Mouse (Mus musculus) forebrain, embryonic 11.5 days (tissue): ENCODE data around the gene Ano6. TPM values are rescaled to one million over a fixed set of nuclear protein-coding genes. Genes with fewer than 3 reads are reported as not detected.

Experiments
- ATAC-seq: fragments of 200-750 bp; cut with Nextera tagmentation; replicated peaks from 2 replicates; pipeline ENCODE4 v1.8.0; 2017; ENCODE audit warnings: moderate TSS enrichment; ENCODE audit not compliant: low FRiP score
- DNase-seq: peaks from one replicate; pipeline ENCODE4 v3.0.0-alpha.2; 2017; ENCODE audit warnings: low spot score
- H3K27ac ChIP-seq: fragments of 300-500 bp; sonication (generic); 2 replicates; pipeline ENCODE4 v1.5.1; 2014; ENCODE audit warnings: low read depth, low read length
- H3K27me3 ChIP-seq: fragments of 300-500 bp; sonication (generic); 2 replicates; pipeline ENCODE4 v1.6.1; 2014; ENCODE audit warnings: mild to moderate bottlenecking, low read length, mixed read lengths; ENCODE audit not compliant: control insufficient read depth, insufficient read depth
- H3K36me3 ChIP-seq: fragments of 300-500 bp; sonication (generic); 2 replicates; pipeline ENCODE4 v1.6.1; 2014; ENCODE audit warnings: mild to moderate bottlenecking, low read length, moderate library complexity, mixed read lengths; ENCODE audit not compliant: control insufficient read depth, insufficient read depth
- H3K4me1 ChIP-seq: fragments of 300-500 bp; sonication (generic); replicated peaks from 2 replicates; pipeline ENCODE4 v1.6.1; 2014; ENCODE audit warnings: low read length, mixed read lengths; ENCODE audit not compliant: control insufficient read depth, insufficient read depth
- H3K4me2 ChIP-seq: fragments of 300-500 bp; sonication (generic); 2 replicates; pipeline ENCODE4 v1.6.1; 2014; ENCODE audit warnings: low read depth, mild to moderate bottlenecking, low read length, moderate library complexity, mixed read lengths; ENCODE audit not compliant: severe bottlenecking
- H3K4me3 ChIP-seq: fragments of 300-500 bp; sonication (generic); 2 replicates; pipeline ENCODE4 v1.5.1; 2014; ENCODE audit warnings: low read depth, low read length
- H3K9ac ChIP-seq: fragments of 300-500 bp; sonication (generic); 2 replicates; pipeline ENCODE4 v1.6.1; 2014; ENCODE audit warnings: low read length
- H3K9me3 ChIP-seq: fragments of 300-500 bp; sonication (generic); 2 replicates; pipeline ENCODE4 v1.6.1; 2016; ENCODE audit warnings: low read length, mixed read lengths; ENCODE audit not compliant: control insufficient read depth
- WGBS: fragments of 180-500 bp; shearing (Covaris S2); extraction: QIAGEN DNeasy Blood & Tissue Kit; methylation state at CpG from one replicate; pipeline ENCODE4 v1.1.7; 2014; 5-methylcytosine and 5-hydroxymethylcytosine counted together
- polyA plus RNA-seq: library from polyadenylated mRNA; unstranded; fragments of >200 nt; fragmentation: Nextera tagmentation; extraction: Ambion mirVana; gene quantifications from 2 replicates; pipeline ENCODE4 v1.2.1, GENCODE M21; 2014

The Ano6 gene
- polyA plus RNA-seq, 1 experiment from 2014 or later, result 40.3 TPM

DNA sequence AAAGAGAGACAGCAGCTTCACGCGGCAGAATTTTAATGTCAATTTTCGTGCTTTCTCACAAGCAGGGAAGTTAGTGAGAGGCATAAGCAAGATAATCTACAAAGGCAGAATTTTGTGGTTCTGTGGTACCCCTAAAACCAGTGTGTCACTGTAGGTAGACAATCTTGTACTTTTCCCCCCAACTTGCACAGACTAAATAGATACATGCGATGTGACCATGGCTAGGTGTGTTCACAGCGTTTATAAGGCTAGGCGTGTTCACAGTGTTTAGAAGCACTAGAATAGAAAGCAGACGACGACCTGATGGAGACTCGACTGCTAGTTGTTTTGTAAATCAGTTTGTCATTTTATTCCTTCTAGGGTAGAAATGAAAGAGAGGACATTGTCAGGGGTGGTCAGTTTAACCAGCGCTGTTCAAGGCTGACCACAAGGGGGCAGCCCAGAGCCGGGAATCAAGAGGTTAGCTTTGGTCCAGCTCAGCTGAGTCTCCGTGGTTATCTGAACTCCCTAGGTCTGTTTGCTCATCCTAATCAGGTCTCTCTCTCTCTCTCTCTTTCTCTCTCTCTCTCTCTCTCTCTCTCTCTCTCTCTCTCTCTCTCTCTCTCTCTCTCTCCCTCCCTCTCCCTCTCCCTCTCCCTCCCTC is 27.9 kb upstream of the Ano6 start:
- H3K4me2 ChIP-seq, result no peak overlapping the region
- H3K4me3 ChIP-seq, result no peak overlapping the region
- no peaks in the 10 kb centered on the region for H3K9me3 ChIP-seq
- 39% methylated on average over 12 of the region's 12 CpGs for WGBS
- no peak overlapping the region for H3K9ac ChIP-seq
- no peaks in the 10 kb centered on the region for H3K36me3 ChIP-seq
- H3K4me1 ChIP-seq, result no peaks in the 10 kb centered on the region
- peak; percentile 88 for DNase-seq
- no peak overlapping the region for H3K27ac ChIP-seq
- no peaks in the 10 kb centered on the region for H3K27me3 ChIP-seq
- ATAC-seq, result peak; percentile 84

DNA sequence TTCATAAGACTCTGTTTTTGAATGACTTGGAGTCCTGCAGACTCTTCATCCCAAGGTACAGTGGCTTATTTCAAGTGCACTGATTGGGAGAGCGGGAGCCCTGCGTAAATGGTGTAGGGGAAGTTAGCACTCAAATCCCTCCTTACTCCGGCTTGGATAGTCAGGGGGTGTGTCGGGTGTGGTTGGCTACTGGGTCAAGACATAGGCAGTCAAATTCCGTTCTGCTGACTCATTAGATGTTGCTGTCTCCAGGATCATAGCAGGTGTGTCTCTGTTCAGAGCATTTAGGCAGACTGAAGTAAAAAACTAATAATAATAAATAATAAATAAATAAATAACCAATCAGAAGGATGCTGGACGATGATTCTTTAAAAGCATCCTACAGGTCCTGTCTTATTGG is 27.2 kb upstream of the Ano6 start:
- Histone ChIP-seq H3K4me2 (no peak overlapping the region), H3K4me1 (no peaks in the 10 kb centered on the region), H3K4me3 (no peak overlapping the region), H3K27me3 (no peaks in the 10 kb centered on the region), H3K9me3 (no peaks in the 10 kb centered on the region), H3K9ac (no peak overlapping the region), H3K36me3 (no peaks in the 10 kb centered on the region), H3K27ac (no peak overlapping the region)
- DNase-seq, result no peak
- 44% methylated on average over 6 of the region's 6 CpGs for WGBS
- ATAC-seq, result no peak

DNA sequence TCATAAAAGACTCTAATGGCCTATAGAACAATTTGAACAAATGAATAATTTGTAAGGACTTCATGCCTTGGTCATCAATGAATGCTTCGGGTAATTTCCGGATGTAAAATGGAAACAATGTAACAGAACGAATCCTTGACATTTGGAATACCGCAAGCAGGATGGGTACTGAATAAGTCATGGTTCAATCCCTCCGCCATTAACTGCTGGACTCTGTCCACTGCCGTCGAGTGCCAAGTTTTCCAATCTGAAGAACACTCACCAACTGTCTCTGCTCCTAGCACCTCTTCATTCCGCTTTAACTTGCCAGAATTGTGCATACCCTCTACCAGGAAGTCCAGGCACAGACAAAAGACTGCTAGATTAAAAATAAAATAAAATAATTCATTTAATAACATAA is 25.4 kb upstream of the Ano6 start:
- Histone ChIP-seq H3K4me1 (no peaks in the 10 kb centered on the region), H3K27ac (no peak overlapping the region), H3K4me2 (no peak overlapping the region), H3K36me3 (no peaks in the 10 kb centered on the region), H3K4me3 (no peak overlapping the region), H3K9ac (no peak overlapping the region), H3K9me3 (no peaks in the 10 kb centered on the region), H3K27me3 (no peaks in the 10 kb centered on the region)
- 94% methylated on average over 8 of the region's 8 CpGs for WGBS
- DNase-seq (no peak), ATAC-seq (no peak)

DNA sequence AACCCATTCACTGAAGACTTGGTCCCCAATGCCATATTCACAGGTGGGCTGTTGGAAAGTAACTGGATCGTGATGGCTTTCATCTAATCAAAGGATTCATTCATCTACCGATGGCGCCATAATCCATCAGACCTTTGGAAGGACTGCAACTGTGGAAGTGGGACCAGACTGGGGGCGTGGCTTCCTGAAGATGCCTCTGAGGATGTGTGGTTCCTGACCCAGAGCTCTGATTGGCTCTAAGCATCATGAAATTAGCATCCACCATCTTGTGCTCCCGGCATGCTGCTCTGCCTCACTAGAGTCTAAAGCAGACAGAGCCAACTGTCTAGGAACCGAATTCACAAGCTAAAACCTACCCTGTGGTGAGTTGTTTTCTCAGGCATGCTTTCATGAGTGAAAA is 24.7 kb upstream of the Ano6 start:
- no peak for ATAC-seq
- DNase-seq, result no peak
- no peaks in the 10 kb centered on the region for H3K36me3 ChIP-seq
- no peaks in the 10 kb centered on the region for H3K9me3 ChIP-seq
- WGBS, result 81% methylated on average over 6 of the region's 6 CpGs
- no peak overlapping the region for H3K9ac ChIP-seq
- no peak overlapping the region for H3K27ac ChIP-seq
- H3K4me3 ChIP-seq, result no peak overlapping the region
- H3K4me2 ChIP-seq, result no peak overlapping the region
- no peaks in the 10 kb centered on the region for H3K27me3 ChIP-seq
- no peaks in the 10 kb centered on the region for H3K4me1 ChIP-seq

DNA sequence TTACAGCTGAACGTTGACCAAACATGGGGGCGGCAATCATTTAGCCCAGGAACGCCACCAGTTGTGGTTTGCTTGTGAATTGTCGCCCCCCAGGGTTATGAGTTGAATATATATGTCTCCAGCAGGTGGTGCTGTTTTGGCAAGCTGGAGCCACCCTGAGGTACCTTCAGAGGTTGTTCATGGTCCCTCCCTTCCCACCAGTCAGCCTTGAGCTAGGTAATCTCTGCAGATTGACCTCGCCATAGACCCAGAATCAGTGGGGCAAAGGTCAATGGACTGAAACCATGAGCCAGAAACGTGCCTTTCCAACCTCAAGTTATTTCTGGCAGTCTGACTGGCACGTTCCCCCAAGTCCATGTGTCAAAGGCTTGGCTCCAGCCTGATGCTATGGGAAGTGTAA is 22.8 kb upstream of the Ano6 start:
- Histone ChIP-seq H3K4me1 (no peaks in the 10 kb centered on the region), H3K27ac (no peak overlapping the region), H3K4me3 (no peak overlapping the region), H3K4me2 (no peak overlapping the region), H3K36me3 (no peaks in the 10 kb centered on the region), H3K9ac (no peak overlapping the region), H3K9me3 (no peaks in the 10 kb centered on the region), H3K27me3 (no peaks in the 10 kb centered on the region)
- DNase-seq (no peak), ATAC-seq (no peak)
- WGBS, result 75% methylated on average over 7 of the region's 7 CpGs

DNA sequence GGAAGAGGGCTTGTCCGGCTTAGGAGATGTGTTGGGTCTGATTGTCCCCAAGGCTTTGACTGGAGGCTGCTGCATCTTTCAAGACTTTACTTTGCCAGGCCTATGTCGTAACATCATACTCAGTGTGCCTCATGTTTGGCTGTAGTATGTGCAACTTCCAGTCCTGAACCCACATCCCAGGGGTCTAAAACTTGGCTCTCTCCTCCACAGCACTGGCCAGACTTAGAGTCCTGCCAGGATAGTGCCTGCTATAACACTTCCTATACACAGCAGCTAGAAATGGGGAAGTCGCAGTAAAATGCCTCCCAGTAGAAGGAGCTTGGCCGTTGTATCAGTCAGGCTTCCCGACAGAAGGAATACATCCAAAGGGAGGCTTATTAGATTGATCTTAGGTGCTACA is 21.9 kb upstream of the Ano6 start:
- H3K9me3 ChIP-seq, result no peaks in the 10 kb centered on the region
- ATAC-seq (no peak), DNase-seq (no peak)
- 92% methylated on average over 5 of the region's 5 CpGs for WGBS
- H3K4me3 ChIP-seq, result no peak overlapping the region
- H3K4me1 ChIP-seq, result no peaks in the 10 kb centered on the region
- no peaks in the 10 kb centered on the region for H3K36me3 ChIP-seq
- no peak overlapping the region for H3K9ac ChIP-seq
- no peak overlapping the region for H3K4me2 ChIP-seq
- no peaks in the 10 kb centered on the region for H3K27me3 ChIP-seq
- H3K27ac ChIP-seq, result no peak overlapping the region

DNA sequence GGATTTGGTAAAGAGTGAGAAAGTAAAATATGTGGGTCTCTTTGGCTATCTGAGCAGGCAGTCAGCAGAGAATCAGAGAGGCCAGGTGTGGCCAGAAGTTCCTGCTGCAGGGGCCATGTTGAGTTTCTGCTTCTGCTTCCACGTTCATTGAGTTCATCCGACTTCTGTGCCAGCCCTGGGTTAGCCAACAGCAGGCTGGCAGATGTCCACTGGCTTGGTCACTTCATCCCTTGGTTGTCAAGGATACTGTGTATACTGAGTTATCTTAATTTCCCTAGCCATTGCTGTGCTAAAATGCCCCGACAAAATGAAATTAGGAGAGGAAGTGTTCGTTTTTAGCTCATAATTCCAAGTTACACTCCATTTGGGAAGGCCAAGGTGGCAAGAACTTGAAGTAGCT is 21.1 kb upstream of the Ano6 start:
- Histone ChIP-seq H3K27ac (no peak overlapping the region), H3K9ac (no peak overlapping the region), H3K4me2 (no peak overlapping the region), H3K27me3 (no peaks in the 10 kb centered on the region), H3K4me3 (no peak overlapping the region), H3K9me3 (no peaks in the 10 kb centered on the region), H3K36me3 (no peaks in the 10 kb centered on the region), H3K4me1 (no peaks in the 10 kb centered on the region)
- DNase-seq, result no peak
- WGBS, result 87% methylated on average over 4 of the region's 4 CpGs
- ATAC-seq, result no peak

DNA sequence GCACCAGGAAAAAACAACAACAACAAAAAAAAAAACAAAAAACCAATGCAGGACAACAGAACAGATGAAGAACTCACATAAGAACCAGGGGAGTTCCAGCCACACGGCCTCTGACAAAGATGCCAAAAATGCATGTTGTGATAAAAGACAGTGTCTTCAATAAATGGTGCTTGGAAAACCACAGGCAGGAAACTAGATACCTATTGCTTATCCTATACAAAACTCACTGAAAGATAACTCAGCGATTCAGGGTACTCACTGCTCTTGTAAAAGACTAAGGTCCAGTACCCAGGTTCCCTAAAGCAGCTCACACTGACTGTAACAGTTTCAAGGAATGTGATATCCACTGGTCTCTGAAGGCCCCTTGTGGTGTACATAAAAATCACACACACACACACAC is 20.3 kb upstream of the Ano6 start:
- Histone ChIP-seq H3K36me3 (no peaks in the 10 kb centered on the region), H3K9ac (no peak overlapping the region), H3K27me3 (no peaks in the 10 kb centered on the region), H3K4me1 (no peaks in the 10 kb centered on the region), H3K27ac (no peak overlapping the region), H3K4me3 (no peak overlapping the region), H3K4me2 (no peak overlapping the region), H3K9me3 (no peaks in the 10 kb centered on the region)
- 94% methylated on average over 2 of the region's 2 CpGs for WGBS
- DNase-seq (no peak), ATAC-seq (no peak)

DNA sequence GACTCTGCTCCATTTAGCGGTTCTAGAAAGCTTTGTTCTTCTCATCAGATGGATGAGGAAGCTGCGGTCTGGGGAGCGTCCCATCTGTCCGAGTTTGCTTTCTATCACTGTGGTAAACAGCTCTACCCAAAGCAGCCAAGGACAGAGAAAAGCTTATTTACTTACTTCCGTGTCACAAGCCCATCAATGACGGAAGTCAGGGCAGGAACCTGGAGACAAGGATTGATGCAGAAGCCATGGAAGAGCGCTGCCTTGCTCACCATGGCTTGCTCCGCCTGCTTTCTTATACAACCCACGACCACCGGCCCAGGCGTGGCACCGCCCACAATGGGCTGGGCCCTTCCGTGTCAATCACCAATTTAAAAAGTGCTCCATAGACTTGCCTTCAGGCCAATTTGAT is 18.3 kb upstream of the Ano6 start:
- no peak; the same call in 1 of the 2 replicates for ATAC-seq
- H3K9me3 ChIP-seq, result no peaks in the 10 kb centered on the region
- no peak overlapping the region for H3K9ac ChIP-seq
- H3K4me3 ChIP-seq, result no peak overlapping the region
- WGBS, result 63% methylated on average over 13 of the region's 13 CpGs
- H3K27ac ChIP-seq, result no peak overlapping the region
- DNase-seq, result no peak
- no peaks in the 10 kb centered on the region for H3K27me3 ChIP-seq
- H3K4me1 ChIP-seq, result no peaks in the 10 kb centered on the region
- H3K36me3 ChIP-seq, result no peaks in the 10 kb centered on the region
- no peak overlapping the region for H3K4me2 ChIP-seq
